Mouse (Mus musculus): Measurements from ENCODE around the gene Cnot10. TPM values are rescaled to one million over a fixed set of nuclear protein-coding genes. Genes with fewer than 3 reads are reported as not detected.
A peak's percentile ranks its signal among the peaks of the same experiment; 100 is the strongest.

Cnot10 gene
- polyA plus RNA-seq, 1 experiment = 21.9 TPM

- H3K4me1 ChIP-seq (ENCODE audit: control insufficient read depth, insufficient read depth, low read length) = peaks cover 14% of the 10 kb centered on the region
Measured at GRCm38 (mm10) chr9:114546765-114547164, 93.2 kb downstream of the Cnot10 start.

GRCm38 (mm10) chr9:114544754-114545393 lies 95.1 kb downstream of the Cnot10 start:
- peaks cover 14% of the 10 kb centered on the region for H3K4me1 ChIP-seq (ENCODE audit: control insufficient read depth, insufficient read depth, low read length)
- DNase-seq = peak; percentile 68

More at GRCm38 (mm10) chr9:114546765-114547164, 93.2 kb downstream of the Cnot10 start:
- 66% methylated on average over 12 of the region's 12 CpGs for WGBS
- Histone ChIP-seq H3K27ac (ENCODE audit: insufficient read depth, low read depth, low read length) (no peak overlapping the region), H3K36me3 (ENCODE audit: control insufficient read depth, insufficient read depth, low read length) (no peaks in the 10 kb centered on the region), H3K4me3 (ENCODE audit: insufficient read depth, low read depth, low read length) (no peak overlapping the region), H3K27me3 (replicated peaks; ENCODE audit: control insufficient read depth, insufficient read depth, low read length) (no peaks in the 10 kb centered on the region)
- DNase-seq = no peak
- TF ChIP-seq POLR2A (IDR thresholded peaks at IDR 0.05; ENCODE audit: low read depth, low read length) (no peak), CTCF (conservative IDR thresholded peaks at IDR 0.05; ENCODE audit: insufficient read depth, insufficient read length, low read depth, low read length) (no peak)

DNA sequence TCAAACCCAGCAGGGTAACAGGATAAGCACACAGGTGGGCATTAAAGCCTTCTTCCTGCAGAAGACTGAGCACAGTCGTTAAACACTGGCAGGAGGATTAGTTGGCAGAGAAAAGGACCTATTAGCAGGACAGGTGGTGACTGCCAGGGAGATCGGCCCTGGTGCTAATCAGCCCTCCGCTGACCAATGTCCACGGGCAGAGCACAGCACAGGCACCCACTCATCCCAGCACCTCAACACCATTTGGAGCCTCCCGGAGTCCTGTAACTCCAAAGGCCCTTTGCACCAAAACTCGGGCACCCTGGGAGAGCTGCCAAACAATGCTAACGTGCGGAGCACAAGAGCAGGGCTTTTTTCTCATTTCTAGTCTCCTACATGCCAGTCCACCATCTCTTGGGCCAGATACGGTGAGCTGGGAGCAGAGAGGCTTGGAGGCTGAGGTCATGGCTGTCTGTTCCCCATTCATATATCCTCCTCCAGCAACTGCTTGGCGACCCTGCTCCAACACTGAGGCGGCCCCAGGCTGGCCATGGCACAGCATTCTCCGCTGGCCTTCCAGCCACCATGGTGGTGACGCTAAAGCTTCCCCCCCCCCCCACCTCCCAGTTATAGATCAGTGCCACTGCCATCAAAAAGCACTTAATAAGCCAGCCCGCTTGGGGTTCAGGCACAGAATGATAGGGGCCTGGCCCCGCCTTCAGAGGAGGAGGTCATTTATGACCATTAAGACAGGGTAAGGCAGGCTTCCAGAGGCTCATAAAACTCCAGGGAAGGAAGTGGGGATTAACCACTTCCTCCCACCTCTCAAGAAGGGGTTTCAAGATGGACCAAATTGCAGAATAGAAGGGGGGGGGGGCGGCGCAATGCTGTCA lies 95.9 kb downstream of the Cnot10 start:
- Histone ChIP-seq H3K36me3 (ENCODE audit: control insufficient read depth, insufficient read depth, low read length) (no peaks in the 10 kb centered on the region), H3K27me3 (replicated peaks; ENCODE audit: control insufficient read depth, insufficient read depth, low read length) (no peaks in the 10 kb centered on the region), H3K4me3 (ENCODE audit: insufficient read depth, low read depth, low read length) (no peak overlapping the region), H3K27ac (ENCODE audit: insufficient read depth, low read depth, low read length) (no peak overlapping the region), H3K4me1 (ENCODE audit: control insufficient read depth, insufficient read depth, low read length) (peaks cover 14% of the 10 kb centered on the region)
- peak; percentile 82 for DNase-seq
- TF ChIP-seq POLR2A (IDR thresholded peaks at IDR 0.05; ENCODE audit: low read depth, low read length) (no peak), CTCF (conservative IDR thresholded peaks at IDR 0.05; ENCODE audit: insufficient read depth, insufficient read length, low read depth, low read length) (no peak)
- 48% methylated on average over 17 of the region's 17 CpGs for WGBS

More at GRCm38 (mm10) chr9:114544754-114545393, 95.1 kb downstream of the Cnot10 start:
- Histone ChIP-seq H3K36me3 (ENCODE audit: control insufficient read depth, insufficient read depth, low read length) (no peaks in the 10 kb centered on the region), H3K4me3 (ENCODE audit: insufficient read depth, low read depth, low read length) (no peak overlapping the region), H3K27me3 (replicated peaks; ENCODE audit: control insufficient read depth, insufficient read depth, low read length) (no peaks in the 10 kb centered on the region), H3K27ac (ENCODE audit: insufficient read depth, low read depth, low read length) (no peak overlapping the region)
- no peak for TF ChIP-seq CTCF (conservative IDR thresholded peaks at IDR 0.05; ENCODE audit: insufficient read depth, insufficient read length, low read depth, low read length)
- TF ChIP-seq POLR2A (IDR thresholded peaks at IDR 0.05; ENCODE audit: low read depth, low read length) = no peak
- WGBS = 51% methylated on average over 9 of the region's 9 CpGs

DNA sequence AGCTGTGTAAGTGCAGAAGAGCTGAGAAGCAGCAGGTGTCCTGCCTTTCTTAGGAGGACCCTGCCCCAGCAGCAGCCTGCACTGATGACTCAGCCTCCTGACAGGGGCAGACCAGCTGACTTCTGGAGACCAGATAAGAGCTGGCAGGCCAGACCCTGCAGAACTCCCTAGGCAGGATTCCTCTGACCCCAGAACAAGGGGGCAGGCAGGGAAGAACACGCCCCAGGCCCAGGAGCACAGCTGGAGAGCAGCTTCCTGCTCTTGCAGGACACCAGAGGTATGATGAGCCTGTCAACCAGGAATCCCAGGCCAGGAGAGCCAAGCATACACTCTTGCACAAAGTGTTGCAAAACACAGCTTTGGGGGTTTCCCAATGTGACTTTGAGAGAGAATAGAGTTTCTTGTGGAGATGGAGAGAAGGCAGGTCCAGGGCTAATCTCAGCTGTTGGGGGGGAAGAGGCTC lies 98.7 kb downstream of the Cnot10 start:
- TF ChIP-seq CTCF (conservative IDR thresholded peaks at IDR 0.05; ENCODE audit: insufficient read depth, insufficient read length, low read depth, low read length) = no peak
- no peak for TF ChIP-seq POLR2A (IDR thresholded peaks at IDR 0.05; ENCODE audit: low read depth, low read length)
- Histone ChIP-seq H3K4me3 (ENCODE audit: insufficient read depth, low read depth, low read length) (no peak overlapping the region), H3K36me3 (ENCODE audit: control insufficient read depth, insufficient read depth, low read length) (no peaks in the 10 kb centered on the region), H3K27ac (ENCODE audit: insufficient read depth, low read depth, low read length) (no peak overlapping the region), H3K4me1 (ENCODE audit: control insufficient read depth, insufficient read depth, low read length) (0 out of 2 replicates have a peak, but pooled peaks cover 6% of the 10 kb centered on the region), H3K27me3 (replicated peaks; ENCODE audit: control insufficient read depth, insufficient read depth, low read length) (no peaks in the 10 kb centered on the region)
- WGBS = 91% methylated on average over 1 of the region's 1 CpGs
- DNase-seq = no peak

GRCm38 (mm10) chr9:114538996-114539563 lies 100.9 kb downstream of the Cnot10 start:
- peak; percentile 82 for DNase-seq
- H3K36me3 ChIP-seq (ENCODE audit: control insufficient read depth, insufficient read depth, low read length) = no peaks in the 10 kb centered on the region
- H3K27me3 ChIP-seq (replicated peaks; ENCODE audit: control insufficient read depth, insufficient read depth, low read length) = no peaks in the 10 kb centered on the region
- no peak for TF ChIP-seq POLR2A (IDR thresholded peaks at IDR 0.05; ENCODE audit: low read depth, low read length)
- TF ChIP-seq CTCF (conservative IDR thresholded peaks at IDR 0.05; ENCODE audit: insufficient read depth, insufficient read length, low read depth, low read length) = no peak
- H3K27ac ChIP-seq (ENCODE audit: insufficient read depth, low read depth, low read length) = no peak overlapping the region
- H3K4me1 ChIP-seq (ENCODE audit: control insufficient read depth, insufficient read depth, low read length) = 0 out of 2 replicates have a peak, but pooled peaks cover 4% of the 10 kb centered on the region
- no peak overlapping the region for H3K4me3 ChIP-seq (ENCODE audit: insufficient read depth, low read depth, low read length)
- 67% methylated on average over 7 of the region's 7 CpGs for WGBS

GRCm38 (mm10) chr9:114536628-114537027 lies 103.4 kb downstream of the Cnot10 start:
- Histone ChIP-seq H3K27me3 (replicated peaks; ENCODE audit: control insufficient read depth, insufficient read depth, low read length) (no peaks in the 10 kb centered on the region), H3K4me1 (ENCODE audit: control insufficient read depth, insufficient read depth, low read length) (no peaks in the 10 kb centered on the region), H3K36me3 (ENCODE audit: control insufficient read depth, insufficient read depth, low read length) (no peaks in the 10 kb centered on the region), H3K4me3 (ENCODE audit: insufficient read depth, low read depth, low read length) (no peak overlapping the region), H3K27ac (ENCODE audit: insufficient read depth, low read depth, low read length) (no peak overlapping the region)
- WGBS = 86% methylated on average over 2 of the region's 2 CpGs
- no peak for DNase-seq
- TF ChIP-seq CTCF (conservative IDR thresholded peaks at IDR 0.05; ENCODE audit: insufficient read depth, insufficient read length, low read depth, low read length) (no peak), POLR2A (IDR thresholded peaks at IDR 0.05; ENCODE audit: low read depth, low read length) (no peak)

Other genes with a start within 250 kb of the Cnot10 start
- gene Crtap, start 249.5 kb downstream of the Cnot10 start, polyA plus RNA-seq (2012; rRNA removed) = 86.3 and 98.7 TPM in 2 replicates
- 144 and 165 TPM in 2 replicates for gene Glb1, start 239.1 kb downstream of the Cnot10 start, polyA plus RNA-seq (2012; rRNA removed)
- gene Tmppe, start 239.1 kb downstream of the Cnot10 start, polyA plus RNA-seq (2012; rRNA removed) = 11.4 and 15.7 TPM in 2 replicates
- gene Ccr4, start 135.3 kb downstream of the Cnot10 start, polyA plus RNA-seq (2012; rRNA removed) = 0.20 and 0.53 TPM in 2 replicates
- gene C130032M10Rik, start 124.5 kb downstream of the Cnot10 start, polyA plus RNA-seq (2012; rRNA removed) = not detected in 2 replicates
- gene Trim71, start 75.8 kb downstream of the Cnot10 start, polyA plus RNA-seq (2012; rRNA removed) = 0.01 and 0.05 TPM in 2 replicates
- 21.3 and 24.6 TPM in 2 replicates for gene Dync1li1, start 48.6 kb upstream of the Cnot10 start, polyA plus RNA-seq (2012; rRNA removed)
- 68.7 and 70.5 TPM in 2 replicates for gene Cmtm6, start 90.9 kb upstream of the Cnot10 start, polyA plus RNA-seq (2012; rRNA removed)
- gene Cmtm7, start 141.7 kb upstream of the Cnot10 start, polyA plus RNA-seq (2012; rRNA removed) = 58.2 and 61.0 TPM in 2 replicates
- 30.5 and 38.1 TPM in 2 replicates for gene Cmtm8, start 204.0 kb upstream of the Cnot10 start, polyA plus RNA-seq (2012; rRNA removed)

Measured in kidney, adult 2 months (tissue).